Mouse (Mus musculus) embryo, embryonic 11.5 days (tissue): ENCODE data around the gene Mast3.
A peak's percentile ranks its signal among the peaks of the same experiment; 100 is the strongest.

Experiments
- DNase-seq: peaks from one replicate; pipeline ENCODE4 v3.0.0-alpha.2; 2012; ENCODE audit warnings: low read depth, low spot score

The Mast3 gene

DNA sequence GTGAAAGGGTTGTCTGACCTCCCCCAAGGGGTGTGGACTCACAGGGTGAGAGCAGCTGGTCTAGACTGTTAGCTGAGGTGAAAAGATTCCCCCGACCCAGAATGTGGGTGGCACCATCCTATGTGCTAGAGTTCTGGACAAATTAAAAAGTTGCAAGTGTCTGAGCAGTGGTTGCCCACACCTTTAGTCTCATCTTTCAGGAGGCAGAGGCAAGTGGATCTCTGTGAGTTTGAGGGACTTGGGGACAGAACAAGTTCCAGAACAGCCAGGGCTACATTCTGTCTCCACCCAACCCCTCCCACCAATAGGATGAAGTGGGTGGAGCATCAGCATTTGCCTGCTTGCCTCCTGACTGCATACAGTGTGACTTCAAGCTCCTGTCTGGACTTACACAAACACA lies 42.7 kb downstream of the Mast3 start:
- no peak for DNase-seq

DNA sequence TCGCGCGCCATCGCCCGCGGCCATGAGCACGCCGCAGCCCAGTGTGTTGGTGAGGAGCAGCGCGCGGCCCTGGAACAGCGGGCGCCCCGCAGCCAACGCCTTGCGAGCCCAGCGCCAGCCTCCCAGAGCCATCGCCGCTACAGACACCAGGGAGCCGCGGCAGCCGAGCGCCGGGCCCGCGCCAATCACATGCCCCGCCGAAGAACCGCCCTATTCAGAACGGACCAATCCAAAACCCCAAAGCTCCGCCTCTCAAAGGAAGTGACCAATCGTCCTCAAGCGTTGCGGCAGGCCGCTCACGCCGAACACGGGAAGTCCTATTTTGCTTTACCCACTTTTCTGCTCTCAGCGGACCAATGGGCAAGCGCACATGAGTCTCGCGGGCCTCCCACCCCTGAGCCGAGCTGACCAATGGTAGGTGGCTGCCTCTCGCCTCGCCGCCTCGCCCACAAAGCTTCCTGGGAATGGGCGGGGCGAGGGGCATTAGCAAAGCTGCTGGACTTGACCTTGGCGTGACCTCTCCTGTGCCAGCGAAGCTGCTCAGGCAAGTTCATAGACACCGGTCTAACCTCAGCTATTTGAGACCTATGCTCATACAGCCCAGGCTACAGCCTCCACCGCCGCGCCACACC lies 44.0 kb downstream of the Mast3 start, which contains the start of gene Mpv17l2:
Gene Mpv17l2, minus strand, starts transcription at position 172 of the 632 bp plus-strand sequence.
- peak; percentile 97 for DNase-seq

DNA sequence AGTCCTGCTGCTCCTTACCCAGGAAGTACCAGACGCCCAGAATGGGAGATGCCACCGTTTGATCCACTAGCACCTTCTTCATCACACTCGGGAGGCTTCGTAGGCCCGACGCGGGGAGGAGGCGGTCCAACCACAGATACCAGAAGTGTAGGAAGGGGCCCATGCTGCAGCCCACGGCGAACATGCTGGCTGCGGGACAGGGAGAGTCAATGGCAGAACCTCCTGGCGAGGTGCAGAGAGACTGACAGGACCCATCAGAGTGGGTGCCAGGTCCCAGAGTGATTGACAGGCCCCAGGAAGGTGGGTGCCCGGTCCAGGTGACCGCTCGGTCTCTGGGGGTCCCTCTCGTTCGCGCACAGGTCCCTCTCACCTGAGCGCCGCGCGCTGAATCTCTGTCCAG lies 44.5 kb downstream of the Mast3 start:
- no peak for DNase-seq

DNA sequence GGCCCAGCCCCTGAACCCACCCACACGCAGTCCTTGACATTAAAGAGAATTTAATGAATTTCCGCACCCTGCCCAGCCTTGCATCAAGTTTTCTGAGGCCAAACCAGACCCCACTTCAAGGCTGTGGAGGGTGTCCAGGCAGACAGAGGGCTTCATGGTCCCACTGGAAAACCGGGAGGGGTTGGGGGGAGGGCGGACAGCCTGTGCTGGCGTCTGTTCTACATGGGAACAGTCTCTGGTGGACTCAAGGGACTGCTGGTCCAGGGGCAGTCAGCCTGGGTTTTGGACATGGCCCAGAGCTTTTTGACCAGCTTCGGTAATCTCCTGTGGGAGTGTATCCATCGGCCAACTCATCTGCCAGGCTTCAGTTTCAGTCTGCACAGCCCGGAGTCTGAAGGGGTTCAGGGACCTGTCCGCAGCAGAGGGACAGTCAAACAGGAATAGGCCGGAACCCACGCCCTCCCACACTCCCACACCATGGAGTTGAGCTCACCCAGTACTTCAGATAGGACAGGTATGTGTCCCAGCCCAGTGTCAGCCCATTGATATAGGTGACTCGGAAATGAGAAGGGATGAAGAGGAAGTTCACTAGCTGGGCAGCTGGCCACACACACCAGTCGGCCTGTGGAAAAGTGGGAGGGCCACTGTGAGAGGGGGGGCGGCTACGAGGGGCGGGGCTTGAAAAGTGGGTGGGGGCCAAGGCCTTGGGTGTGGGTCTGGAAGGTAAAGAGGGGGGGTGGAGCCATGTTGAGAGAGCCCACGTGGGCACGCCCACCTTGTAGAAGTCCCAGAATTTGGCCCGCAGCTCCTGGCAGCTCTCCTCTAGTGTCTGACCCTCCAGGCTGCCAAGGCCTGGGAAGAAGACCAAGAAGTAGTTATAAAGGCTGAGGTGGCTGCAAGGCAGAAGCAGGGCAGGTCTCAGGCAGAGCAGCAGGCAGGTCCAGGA lies 46.0 kb downstream of the Mast3 start:
- DNase-seq = no peak

DNA sequence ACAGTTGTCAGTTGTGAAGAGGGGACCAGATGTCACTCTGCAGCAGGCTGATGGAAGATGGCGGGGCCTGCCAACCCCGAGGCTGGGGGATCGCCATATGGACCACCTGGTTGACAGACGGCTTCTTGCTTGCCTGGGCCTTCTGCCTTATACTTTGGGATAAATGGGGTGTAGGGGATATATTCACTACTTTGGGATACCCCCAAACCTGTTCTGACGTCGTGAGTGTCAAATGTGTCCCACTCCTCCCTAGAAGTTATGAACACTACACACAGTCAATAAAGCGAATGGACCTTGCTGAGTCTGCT lies 46.6 kb downstream of the Mast3 start:
- no peak for DNase-seq

GRCm38 (mm10) chr8:70757523-70758307 lies 47.1 kb downstream of the Mast3 start:
- no peak for DNase-seq

DNA sequence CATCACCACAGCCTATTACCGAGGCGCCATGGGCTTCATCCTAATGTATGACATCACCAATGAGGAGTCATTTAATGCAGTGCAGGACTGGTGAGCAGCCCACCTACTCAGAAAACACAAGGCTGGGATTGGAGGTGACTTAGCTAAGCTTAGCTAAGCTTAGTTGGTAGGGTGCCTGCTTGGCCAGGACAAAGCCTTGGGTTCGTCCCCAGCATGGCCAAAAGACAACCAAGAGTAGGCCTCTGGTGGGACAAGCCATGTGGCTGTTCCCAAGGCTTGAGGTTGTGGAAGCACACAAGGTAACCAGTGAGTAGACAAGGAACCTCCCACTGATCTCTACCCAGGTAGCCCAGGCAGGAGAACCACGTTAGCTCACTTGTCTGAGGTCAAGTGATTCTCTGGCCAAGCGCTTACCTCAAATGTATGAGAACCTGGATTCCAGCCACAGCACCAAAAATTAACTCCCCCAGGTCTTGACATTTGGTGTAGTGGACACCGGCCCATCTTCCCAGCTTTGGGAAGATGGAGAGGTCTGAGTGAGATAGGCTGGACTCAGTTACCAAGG lies 48.3 kb downstream of the Mast3 start:
- DNase-seq = no peak

- no peak for DNase-seq
Measured at GRCm38 (mm10) chr8:70755661-70756475, 49.0 kb downstream of the Mast3 start.

- no peak for DNase-seq
Measured at GRCm38 (mm10) chr8:70754871-70755660, 49.8 kb downstream of the Mast3 start.

GRCm38 (mm10) chr8:70754043-70754870 lies 50.6 kb downstream of the Mast3 start, which contains the start of gene Rab3a:
Gene Rab3a (plus strand): TSS chr8:70754679.
- peak; percentile 94 for DNase-seq

- DNase-seq = no peak
Measured at GRCm38 (mm10) chr8:70753151-70753550, 51.7 kb downstream of the Mast3 start.

- DNase-seq = peak; percentile 51
Measured at GRCm38 (mm10) chr8:70752000-70752764, 52.7 kb downstream of the Mast3 start.

DNA sequence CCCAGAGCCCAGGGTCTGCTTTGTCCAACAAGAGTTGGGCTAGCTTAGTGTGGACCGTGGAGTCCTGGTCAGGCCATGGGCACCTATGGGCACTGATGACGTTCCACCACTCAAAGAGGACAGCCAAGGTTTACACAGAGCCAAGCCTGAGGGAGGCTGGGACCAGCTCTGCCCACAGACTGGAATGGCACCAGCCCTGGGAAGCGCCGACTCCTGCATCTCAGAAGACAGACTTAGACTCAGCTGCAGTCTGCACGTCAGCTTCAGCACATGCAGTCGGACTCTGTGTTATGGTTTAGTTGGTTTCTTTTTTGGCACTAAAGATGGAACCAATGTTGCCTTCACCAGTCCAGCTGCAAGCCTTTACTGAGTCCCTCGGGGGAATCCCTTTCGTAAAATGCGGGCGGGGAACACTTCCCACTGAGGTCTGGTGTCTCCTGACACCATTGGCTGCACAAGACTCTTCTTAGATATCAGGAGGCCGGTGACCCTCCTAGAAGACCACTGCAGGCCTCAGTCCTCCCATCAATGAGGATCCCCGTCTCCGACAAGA lies 54.6 kb downstream of the Mast3 start:
- no peak for DNase-seq

- DNase-seq = no peak
Measured at GRCm38 (mm10) chr8:70749097-70749674, 55.7 kb downstream of the Mast3 start.

GRCm38 (mm10) chr8:70748246-70749096 lies 56.4 kb downstream of the Mast3 start:
- DNase-seq = no peak

- no peak for DNase-seq
Measured at GRCm38 (mm10) chr8:70747211-70747890, 57.5 kb downstream of the Mast3 start.
